Mouse (Mus musculus) adrenal gland, adult 2 months (tissue): ENCODE results near the gene Apba3. TPM values are rescaled to one million over a fixed set of nuclear protein-coding genes. Genes with fewer than 3 reads are reported as not detected.
"Not testable (repeated sequence)": the region's sequence is repeated elsewhere in the genome, so short reads cannot be mapped to it uniquely, and the experiment has no call there.

Experiments used
- DNase-seq: peaks from one replicate; pipeline ENCODE4 v3.0.0; 2021
- long read RNA-seq: library from polyadenylated mRNA; stranded (forward); transcript quantifications from one replicate; pipeline ENCODE4 v2.0.0, GENCODE M21; 2021
- polyA plus RNA-seq: library from polyadenylated mRNA; depleted of rRNA; stranded (reverse); fragments of >200 nt; gene quantifications from 2 replicates; pipeline ENCODE4 v1.2.3, GENCODE M21; 2012; rRNA removed
- total RNA-seq, 2 experiments: library from RNA; stranded (reverse); gene quantifications; 2 replicates each; pipeline ENCODE4 v1.2.3; 2021

Apba3 gene
- total RNA-seq (100 to 1,000 TPM in 1 of 2 experiments, 10 to 100 TPM in 1; 83.5 to 121 TPM), polyA plus RNA-seq (165 and 188 TPM in 2 replicates)
- long read RNA-seq, transcript Apba3-201 (11 exons, 2,106 nt), result major isoform, 39 of 58 reads
- long read RNA-seq, partial matches to known transcripts, result 4 of 58 reads
- long read RNA-seq, other reads (novel, unspliced or antisense), result 15 of 58 reads

GRCm38 (mm10) chr10:81266211-81267105 is at the start of gene Apba3, which contains the start of gene Mrpl54:
TSS of gene Apba3 (plus strand) at chr10:81266960.
TSS of gene Mrpl54 (minus strand) at chr10:81266934.
- peak; percentile 97 for DNase-seq

GRCm38 (mm10) chr10:81217267-81217666 is 49.5 kb upstream of the Apba3 start:
- not testable (repeated sequence) for DNase-seq

GRCm38 (mm10) chr10:81217964-81218363 is 48.8 kb upstream of the Apba3 start:
- DNase-seq, result peak; percentile 65

- DNase-seq, result no peak
These were observed 45.3 kb upstream of the Apba3 start for GRCm38 (mm10) chr10:81221402-81222015.

GRCm38 (mm10) chr10:81223731-81224130 is 43.0 kb upstream of the Apba3 start:
- DNase-seq, result not testable (repeated sequence)

GRCm38 (mm10) chr10:81229735-81230437 is 36.9 kb upstream of the Apba3 start:
- no peak for DNase-seq

- DNase-seq, result no peak
These were observed 36.1 kb upstream of the Apba3 start, which contains the start of gene Atcay for GRCm38 (mm10) chr10:81230438-81231332. TSS of gene Atcay (minus strand) at chr10:81230833.

GRCm38 (mm10) chr10:81231436-81231835 is 35.3 kb upstream of the Apba3 start:
- no peak for DNase-seq

- peak; percentile 95 for DNase-seq
These were observed 34.1 kb upstream of the Apba3 start, which contains the start of gene Zfr2 for GRCm38 (mm10) chr10:81232580-81233225. TSS of gene Zfr2 (plus strand) at chr10:81233155.

- no peak for DNase-seq
These were observed 33.6 kb upstream of the Apba3 start for GRCm38 (mm10) chr10:81233226-81233585.

GRCm38 (mm10) chr10:81234206-81234605 is 32.6 kb upstream of the Apba3 start:
- DNase-seq, result peak; percentile 41

- DNase-seq, result no peak
These were observed 30.1 kb upstream of the Apba3 start for GRCm38 (mm10) chr10:81236471-81237268.

GRCm38 (mm10) chr10:81238618-81239017 is 28.1 kb upstream of the Apba3 start:
- no peak for DNase-seq

GRCm38 (mm10) chr10:81240876-81241275 is 25.9 kb upstream of the Apba3 start:
- peak; percentile 47 for DNase-seq

- no peak for DNase-seq
These were observed 24.7 kb upstream of the Apba3 start for GRCm38 (mm10) chr10:81242021-81242420.

GRCm38 (mm10) chr10:81244146-81244545 is 22.6 kb upstream of the Apba3 start:
- DNase-seq, result no peak

GRCm38 (mm10) chr10:81244595-81244994 is 22.2 kb upstream of the Apba3 start:
- DNase-seq, result peak; percentile 73

GRCm38 (mm10) chr10:81245166-81245565 is 21.6 kb upstream of the Apba3 start:
- no peak for DNase-seq

- no peak for DNase-seq
These were observed 19.0 kb upstream of the Apba3 start for GRCm38 (mm10) chr10:81247804-81248203.

- no peak for DNase-seq
These were observed 17.3 kb upstream of the Apba3 start for GRCm38 (mm10) chr10:81249442-81249841.
